Mouse (Mus musculus): ENCODE results near the gene Klrb1c. TPM values are rescaled to one million over a fixed set of nuclear protein-coding genes. Genes with fewer than 3 reads are reported as not detected.

Klrb1c gene
- polyA plus RNA-seq, 1 experiment from 2014 or later, result 1.1 TPM

DNA sequence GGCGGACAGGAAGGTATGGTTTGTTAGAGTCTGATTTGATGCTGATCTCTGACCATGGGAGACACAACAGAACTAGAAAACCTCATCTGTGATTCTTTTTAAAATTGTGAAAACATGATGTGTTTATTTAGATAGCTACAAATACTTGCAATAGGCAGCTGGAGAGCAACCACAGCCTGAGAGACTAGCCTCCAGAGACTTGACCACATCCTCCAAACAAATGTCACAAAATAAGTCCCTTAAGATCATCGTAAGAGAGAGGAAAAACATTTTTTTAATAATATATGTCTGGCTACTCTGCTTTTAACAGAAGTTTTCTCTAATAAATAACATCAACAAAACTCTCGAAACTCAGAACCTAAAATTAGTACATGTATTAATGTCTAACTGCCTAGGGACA is 57.0 kb downstream of the Klrb1c start:
- H3K4me2 ChIP-seq (ENCODE audit: low read depth, low read length), result no peak overlapping the region
- H3K9ac ChIP-seq (replicated peaks), result no peak overlapping the region
- no peak for DNase-seq
- ATAC-seq, result no peak
- 58% methylated on average over 3 of the region's 3 CpGs for WGBS (ENCODE audit: insufficient replicate concordance)
- H3K4me3 ChIP-seq (ENCODE audit: low read depth, low read length), result no peak overlapping the region
- H3K9me3 ChIP-seq (ENCODE audit: low read length), result no peaks in the 10 kb centered on the region
- TF ChIP-seq CTCF (IDR thresholded peaks at IDR 0.05; ENCODE audit: low read depth) (no peak), EP300 (IDR thresholded peaks at IDR 0.05; ENCODE audit: low read depth) (no peak)
- H3K36me3 ChIP-seq (replicated peaks; ENCODE audit: insufficient read depth, low read length), result no peaks in the 10 kb centered on the region
- H3K27me3 ChIP-seq (ENCODE audit: insufficient read depth, low read length), result no peaks in the 10 kb centered on the region
- peak overlapping the region; percentile 48; the same call in 1 of the 2 replicates for H3K27ac ChIP-seq (ENCODE audit: low read depth)
- no peaks in the 10 kb centered on the region for H3K4me1 ChIP-seq (ENCODE audit: insufficient read depth)

Other genes with a start within 250 kb of the Klrb1c start
- 29.7 and 30.6 TPM in 2 replicates for gene A2ml1, start 207.6 kb downstream of the Klrb1c start, polyA plus RNA-seq (2015; fragmentation: Nextera tagmentation; extraction: Ambion mirVana)
- gene Klrb1a, start 165.7 kb downstream of the Klrb1c start, polyA plus RNA-seq (2015; fragmentation: Nextera tagmentation; extraction: Ambion mirVana), result 0.15 and 0.36 TPM in 2 replicates
- gene Clec2h, start 126.8 kb downstream of the Klrb1c start, polyA plus RNA-seq (2015; fragmentation: Nextera tagmentation; extraction: Ambion mirVana), result 0.33 and 0.46 TPM in 2 replicates
- not detected in 2 replicates for gene Klrb1, start 66.2 kb downstream of the Klrb1c start, polyA plus RNA-seq (2015; fragmentation: Nextera tagmentation; extraction: Ambion mirVana)
- not detected in 2 replicates for gene Gm44511, start 37.1 kb upstream of the Klrb1c start, polyA plus RNA-seq (2015; fragmentation: Nextera tagmentation; extraction: Ambion mirVana)
- 0.32 and 0.39 TPM in 2 replicates for gene Klrb1b, start 37.1 kb upstream of the Klrb1c start, polyA plus RNA-seq (2015; fragmentation: Nextera tagmentation; extraction: Ambion mirVana)
- 0.11 and 0.27 TPM in 2 replicates for gene Clec2i, start 98.4 kb upstream of the Klrb1c start, polyA plus RNA-seq (2015; fragmentation: Nextera tagmentation; extraction: Ambion mirVana)
- gene BC035044, start 101.9 kb upstream of the Klrb1c start, polyA plus RNA-seq (2015; fragmentation: Nextera tagmentation; extraction: Ambion mirVana), result 10.5 and 11.9 TPM in 2 replicates
- not detected in 2 replicates for gene Clec2g, start 145.2 kb upstream of the Klrb1c start, polyA plus RNA-seq (2015; fragmentation: Nextera tagmentation; extraction: Ambion mirVana)